Mouse (Mus musculus) olfactory bulb, adult 2 months (tissue): Measurements from ENCODE around the gene Otop3. TPM values are rescaled to one million over a fixed set of nuclear protein-coding genes. Genes with fewer than 3 reads are reported as not detected.
"Not testable (repeated sequence)": the region's sequence is repeated elsewhere in the genome, so short reads cannot be mapped to it uniquely, and the experiment has no call there.

ENCODE experiments used
- H3K27ac ChIP-seq: fragments of 200-500 bp; 2 replicates; pipeline ENCODE4 v1.5.1; 2012; ENCODE audit warnings: low read depth, low read length; ENCODE audit not compliant: insufficient read depth
- H3K4me1 ChIP-seq: fragments of 200-500 bp; 2 replicates; pipeline ENCODE4 v1.6.1; 2012; ENCODE audit warnings: low read length; ENCODE audit not compliant: control insufficient read depth, insufficient read depth
- H3K4me3 ChIP-seq: fragments of 200-500 bp; 2 replicates; pipeline ENCODE4 v1.5.1; 2012; ENCODE audit warnings: mild to moderate bottlenecking, low read depth, low read length, moderate library complexity; ENCODE audit not compliant: insufficient read depth
- CTCF ChIP-seq: fragments of 200-500 bp; IDR thresholded peaks from 2 replicates; pipeline ENCODE4 v1.5.1; 2012; ENCODE audit warnings: low read depth, mild to moderate bottlenecking, low read length, moderate library complexity; ENCODE audit not compliant: insufficient read depth
- POLR2A ChIP-seq: fragments of 200-500 bp; IDR thresholded peaks from 2 replicates; pipeline ENCODE4 v1.6.1; 2012; ENCODE audit warnings: mild to moderate bottlenecking, low read depth, low read length, moderate library complexity; ENCODE audit not compliant: insufficient read depth
- WGBS: fragments of 180-500 bp; shearing (Covaris S2); methylation state at CpG from one replicate; pipeline ENCODE4 v1.1.7; 2018; 5-methylcytosine and 5-hydroxymethylcytosine counted together
- polyA plus RNA-seq: library from polyadenylated mRNA; stranded (reverse); fragments of >200 nt; gene quantifications from 2 replicates; pipeline ENCODE4 v1.2.4, GENCODE M21; 2012; ENCODE audit warnings: low replicate concordance; ENCODE audit not compliant: missing spikeins, insufficient read depth, insufficient read length

The Otop3 gene
- polyA plus RNA-seq, 1 experiment: not detected

DNA sequence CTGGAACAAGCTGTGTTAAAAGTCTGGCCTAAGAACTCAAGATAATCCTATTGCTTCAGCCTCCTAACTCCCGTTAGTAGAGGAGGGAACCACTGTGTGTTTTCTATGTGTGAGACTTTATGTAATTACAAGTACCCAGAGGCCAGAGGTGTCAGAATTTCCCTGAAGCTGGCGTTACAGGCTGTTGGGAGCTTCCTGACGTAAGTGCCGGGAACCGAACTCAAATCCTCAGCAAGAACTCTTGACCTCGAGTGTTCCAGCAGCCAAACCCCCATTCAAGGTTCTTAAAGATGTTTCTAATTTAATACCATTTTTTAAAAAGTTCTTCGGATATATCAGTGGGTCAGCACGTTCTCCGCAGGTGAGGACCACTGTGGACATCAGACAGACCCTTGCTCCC, 46.7 kb downstream of the Otop3 start:
- 35% methylated on average over 9 of the region's 9 CpGs for WGBS
- H3K4me1 ChIP-seq: peaks cover 36% of the 10 kb centered on the region
- TF ChIP-seq POLR2A (no peak), CTCF (no peak)
- H3K4me3 ChIP-seq: no peak overlapping the region
- H3K27ac ChIP-seq: no peak overlapping the region

DNA sequence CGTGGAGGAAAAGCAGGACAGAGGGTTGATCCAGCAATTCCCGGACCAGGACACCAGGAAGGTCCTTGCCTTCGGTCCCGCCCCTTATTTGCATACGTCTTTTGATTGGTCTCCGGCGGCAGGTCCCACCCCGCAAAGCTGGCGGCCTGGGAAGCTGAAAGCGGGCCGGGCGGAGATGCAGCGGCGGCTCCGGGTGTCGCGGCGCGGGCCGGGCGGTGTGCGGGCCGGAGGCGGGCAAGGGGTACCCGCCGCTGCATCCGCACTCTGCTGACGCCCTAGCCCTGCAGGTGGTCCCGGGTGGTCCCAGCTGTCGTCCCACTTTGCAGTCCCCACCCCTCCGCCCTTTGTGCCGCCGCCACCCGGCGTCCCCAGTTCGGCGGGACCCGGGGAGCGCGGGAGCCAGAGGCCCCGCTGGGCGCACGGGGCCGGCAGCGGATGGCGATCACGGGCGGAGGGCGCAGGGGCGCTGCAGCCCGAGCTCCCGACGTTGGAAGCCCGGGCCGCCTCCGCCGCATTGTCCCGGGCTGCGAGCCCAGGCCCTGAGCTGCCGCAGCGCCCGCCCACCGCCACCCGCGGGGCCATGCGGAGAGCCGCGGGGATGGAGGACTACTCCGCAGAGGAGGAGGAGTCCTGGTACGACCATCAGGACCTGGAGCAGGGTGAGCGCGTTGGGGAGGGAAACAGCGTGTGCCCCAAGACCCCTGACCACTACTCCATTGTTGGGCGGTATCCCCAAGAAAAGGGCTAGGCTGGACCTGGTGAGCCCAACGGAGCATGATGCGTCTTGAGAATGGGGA, 47.4 kb downstream of the Otop3 start, which contains the start of gene Cdr2l:
Gene Cdr2l, plus strand, starts transcription at position 174 of the 797 bp plus-strand sequence.
- under 1% methylated on average over 76 of the region's 76 CpGs for WGBS
- peak within 1 kb of the TSS; percentile 84 for H3K27ac ChIP-seq
- peaks cover 39% of the 10 kb centered on the region for H3K4me1 ChIP-seq
- no peak for TF ChIP-seq CTCF
- peak; percentile 83 for TF ChIP-seq POLR2A
- peak within 1 kb of the TSS; percentile 95 for H3K4me3 ChIP-seq

DNA sequence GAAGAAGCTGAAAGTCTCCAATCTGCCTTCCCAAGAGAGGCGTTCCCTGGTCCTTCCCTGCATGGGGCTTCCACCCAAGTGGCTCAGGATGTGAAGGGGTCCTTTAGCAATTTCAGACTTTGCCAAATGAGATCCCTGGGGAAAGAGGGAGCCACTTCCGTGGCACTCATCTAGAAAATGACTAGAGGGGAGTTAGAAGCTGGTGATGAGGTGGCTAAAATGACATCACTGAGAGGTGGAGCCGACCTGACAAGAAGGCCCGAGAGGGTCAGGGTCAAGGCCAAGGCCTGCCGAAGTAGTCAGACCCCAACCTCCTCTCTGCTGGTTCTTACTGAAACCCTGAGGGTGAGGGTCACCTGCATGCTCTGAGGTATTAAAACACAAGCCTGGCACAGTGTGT, 48.4 kb downstream of the Otop3 start:
- H3K4me3 ChIP-seq: peak overlapping the region; percentile 95
- WGBS: 11% methylated on average over 5 of the region's 5 CpGs
- peak overlapping the region; percentile 82 for H3K27ac ChIP-seq

DNA sequence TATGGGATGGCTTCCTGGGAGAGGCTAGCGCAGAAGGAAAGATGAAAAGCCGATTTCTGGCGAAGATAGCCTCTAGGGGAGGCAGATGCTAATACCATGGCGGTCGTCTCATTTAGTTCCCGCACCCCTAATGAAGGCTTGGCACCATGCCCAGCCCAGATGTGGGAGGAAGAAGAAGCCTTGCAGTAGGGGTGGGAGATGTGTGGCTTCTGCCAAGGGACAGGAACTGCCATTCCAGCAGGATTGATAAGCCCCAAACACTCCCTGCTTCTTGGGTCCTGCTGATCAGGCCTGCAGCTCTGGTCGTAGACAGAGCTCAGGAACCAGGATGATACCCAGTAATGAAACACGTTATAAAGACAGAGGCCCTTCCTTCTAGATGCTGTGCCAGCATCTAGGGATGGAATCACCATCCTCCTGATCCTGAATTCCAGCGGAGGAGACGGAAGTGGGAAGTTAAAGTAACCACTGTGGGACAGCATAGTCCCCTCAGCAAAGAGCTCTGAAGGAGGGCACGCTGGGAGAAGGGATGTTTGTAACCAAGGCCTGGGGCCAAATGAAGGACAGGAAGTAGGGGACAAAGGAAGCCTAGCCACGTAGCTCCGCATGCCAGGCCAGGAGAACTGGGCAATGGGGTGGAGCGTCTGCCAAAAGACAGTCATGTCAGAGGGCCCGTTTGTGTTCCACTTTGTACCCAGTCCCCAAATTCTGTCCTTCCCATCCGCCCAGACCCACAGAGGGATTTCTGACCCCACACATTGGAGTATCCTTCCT, 49.4 kb downstream of the Otop3 start:
- TF ChIP-seq POLR2A: no peak
- TF ChIP-seq CTCF: no peak
- H3K27ac ChIP-seq: peak overlapping the region; percentile 82
- H3K4me1 ChIP-seq: peaks cover 42% of the 10 kb centered on the region
- 16% methylated on average over 16 of the region's 16 CpGs for WGBS
- H3K4me3 ChIP-seq: peak overlapping the region; percentile 95

More for the DNA sequence above, 48.4 kb downstream of the Otop3 start:
- peaks cover 42% of the 10 kb centered on the region for H3K4me1 ChIP-seq
- no peak for TF ChIP-seq POLR2A
- TF ChIP-seq CTCF: no peak

DNA sequence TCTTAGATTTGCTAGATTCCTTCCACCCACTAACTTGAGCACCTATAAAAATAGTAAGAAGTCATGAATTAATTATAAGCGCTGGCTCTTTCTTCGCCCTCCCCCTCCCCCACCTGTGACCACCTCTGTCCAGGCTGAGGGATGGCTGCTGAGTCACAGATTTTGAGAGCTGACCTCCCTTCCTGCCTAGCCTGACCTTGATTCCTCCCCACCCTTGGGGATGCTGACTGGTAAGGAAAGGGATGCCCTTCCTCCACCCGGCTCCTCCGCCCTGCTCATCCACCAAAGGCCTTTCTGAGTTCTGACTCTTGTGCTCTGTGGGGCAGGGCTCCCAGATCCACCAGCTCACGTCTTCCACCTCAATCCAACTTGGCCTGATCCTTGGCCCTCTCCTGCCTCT, 50.1 kb downstream of the Otop3 start:
- Histone ChIP-seq H3K27ac (peak overlapping the region; percentile 82), H3K4me1 (peaks cover 42% of the 10 kb centered on the region), H3K4me3 (peak overlapping the region; percentile 23; the same call in 1 of the 2 replicates)
- WGBS: 43% methylated on average over 5 of the region's 5 CpGs
- TF ChIP-seq POLR2A (no peak), CTCF (no peak)

DNA sequence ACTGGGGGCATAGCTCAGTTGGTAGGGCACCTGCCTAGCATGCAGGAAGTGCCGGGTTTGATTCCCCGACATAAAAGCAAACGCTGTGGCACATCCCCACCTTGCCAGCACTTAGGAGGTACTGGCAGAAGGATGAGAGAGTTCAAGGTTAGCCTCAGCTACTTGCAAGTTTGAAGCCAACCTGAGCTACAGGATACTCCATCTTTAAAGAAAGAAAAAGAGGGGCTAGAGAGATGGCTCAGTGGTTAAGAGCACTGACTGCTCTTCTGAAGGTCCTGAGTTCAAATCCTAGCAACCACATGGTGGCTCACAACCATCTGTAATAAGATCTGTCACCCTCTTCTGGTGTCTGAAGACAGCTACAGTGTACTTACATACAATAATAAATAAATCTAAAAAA, 52.3 kb downstream of the Otop3 start:
- WGBS: 76% methylated on average over 3 of the region's 3 CpGs
- peak overlapping the region; percentile 58; the same call in 1 of the 2 replicates for H3K27ac ChIP-seq
- not testable (repeated sequence) for H3K4me3 ChIP-seq
- H3K4me1 ChIP-seq: peaks cover 45% of the 10 kb centered on the region

DNA sequence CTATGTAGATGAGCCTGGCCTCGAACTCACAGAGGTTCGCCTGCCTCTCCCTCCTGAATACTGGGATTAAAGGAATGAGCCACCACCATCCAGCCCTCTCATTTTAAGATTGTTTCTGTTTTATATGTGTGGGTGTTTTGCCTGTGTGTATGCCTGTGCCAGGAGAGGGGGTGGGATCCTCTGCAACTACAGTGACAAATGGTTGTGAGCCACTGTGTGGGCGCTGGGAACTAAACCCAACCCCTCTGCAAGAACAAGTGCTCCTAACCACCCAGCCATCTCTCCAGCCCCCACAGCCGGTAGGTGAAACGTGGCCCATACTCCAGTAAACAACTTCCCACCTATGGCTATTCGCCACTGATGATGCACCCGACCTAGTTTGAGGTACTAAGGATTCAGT, 56.8 kb downstream of the Otop3 start:
- Histone ChIP-seq H3K27ac (no peak overlapping the region), H3K4me1 (peaks cover 14% of the 10 kb centered on the region), H3K4me3 (no peak overlapping the region)
- TF ChIP-seq POLR2A (no peak), CTCF (no peak)
- WGBS: 87% methylated on average over 7 of the region's 7 CpGs

DNA sequence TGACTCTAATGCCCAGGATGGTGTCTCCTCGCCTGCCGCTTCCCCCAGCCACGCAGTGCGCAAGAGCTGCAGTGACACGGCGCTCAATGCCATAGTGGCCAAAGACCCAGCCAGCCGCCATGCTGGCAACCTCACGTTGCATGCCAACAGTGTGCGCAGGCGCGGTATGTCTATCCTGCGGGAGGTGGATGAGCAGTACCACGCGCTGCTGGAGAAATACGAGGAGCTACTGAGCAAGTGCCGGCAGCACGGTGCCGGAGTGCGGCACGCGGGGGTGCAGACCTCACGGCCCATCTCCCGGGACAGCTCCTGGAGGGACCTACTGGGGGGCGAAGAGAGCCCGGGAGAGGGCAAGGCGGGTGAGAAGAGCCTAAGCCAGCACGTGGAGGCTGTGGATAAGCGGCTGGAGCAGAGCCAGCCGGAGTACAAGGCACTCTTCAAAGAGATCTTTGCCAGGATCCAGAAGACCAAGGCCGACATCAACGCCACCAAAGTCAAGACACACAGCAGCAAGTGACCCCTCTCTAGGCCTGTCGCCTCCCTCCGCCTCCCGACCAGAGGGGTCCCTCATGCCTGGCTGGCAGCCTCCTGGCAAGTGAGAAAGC, 59.3 kb downstream of the Otop3 start:
- whole genome bisulfite sequencing: 78% methylated on average over 34 of the region's 34 CpGs

More for the DNA sequence above, 59.3 kb downstream of the Otop3 start:
- Histone ChIP-seq H3K4me1 (peaks cover 7% of the 10 kb centered on the region; the same call in 1 of the 2 replicates), H3K27ac (no peak overlapping the region), H3K4me3 (no peak overlapping the region)
- TF ChIP-seq CTCF (no peak), POLR2A (no peak)

Other genes with a start within 250 kb of the Otop3 start
- not detected in 2 replicates for gene Rab37, start 243.3 kb upstream of the Otop3 start, polyA plus RNA-seq
- not detected in 2 replicates for gene Cd300lf, start 200.7 kb upstream of the Otop3 start, polyA plus RNA-seq
- gene Slc9a3r1, start 171.4 kb upstream of the Otop3 start, polyA plus RNA-seq: 241 TPM in 1 of 2 replicates, not detected in the other
- gene Tmem104, start 147.2 kb upstream of the Otop3 start, polyA plus RNA-seq: not detected in 2 replicates
- not detected in 2 replicates for gene Nat9, start 146.9 kb upstream of the Otop3 start, polyA plus RNA-seq
- not detected in 2 replicates for gene Grin2c, start 67.5 kb upstream of the Otop3 start, polyA plus RNA-seq
- gene Fdxr, start 57.7 kb upstream of the Otop3 start, polyA plus RNA-seq: not detected in 2 replicates
- gene Fads6, start 37.1 kb upstream of the Otop3 start, polyA plus RNA-seq: not detected in 2 replicates
- gene Otop2, start 27.6 kb upstream of the Otop3 start, polyA plus RNA-seq: not detected in 2 replicates
- not detected in 2 replicates for gene Ush1g, start 12.7 kb upstream of the Otop3 start, polyA plus RNA-seq
- gene Hid1, start 33.0 kb downstream of the Otop3 start, polyA plus RNA-seq: not detected in 2 replicates
- gene Cdr2l, start 47.2 kb downstream of the Otop3 start, polyA plus RNA-seq: not detected in 2 replicates
- gene Mrpl58, start 69.0 kb downstream of the Otop3 start, polyA plus RNA-seq: not detected in 2 replicates
- not detected in 2 replicates for gene Atp5h, start 85.2 kb downstream of the Otop3 start, polyA plus RNA-seq
- gene Kctd2, start 85.4 kb downstream of the Otop3 start, polyA plus RNA-seq: not detected in 2 replicates
- gene Trim80, start 105.8 kb downstream of the Otop3 start, polyA plus RNA-seq: not detected in 2 replicates
- gene Slc16a5, start 127.7 kb downstream of the Otop3 start, polyA plus RNA-seq: not detected in 2 replicates
- not detected in 2 replicates for gene Armc7, start 140.9 kb downstream of the Otop3 start, polyA plus RNA-seq
- not detected in 2 replicates for gene Nt5c, start 157.1 kb downstream of the Otop3 start, polyA plus RNA-seq
- not detected in 2 replicates for gene Jpt1, start 179.7 kb downstream of the Otop3 start, polyA plus RNA-seq
- 478 TPM in 1 of 2 replicates, not detected in the other for gene Sumo2, start 201.5 kb downstream of the Otop3 start, polyA plus RNA-seq
- not detected in 2 replicates for gene Nup85, start 229.7 kb downstream of the Otop3 start, polyA plus RNA-seq